Mouse (Mus musculus) erythroblast, embryonic 14.5 days (primary cell): ENCODE measurements around the gene Elmo2.

Source experiments
- GATA1 ChIP-seq: IDR thresholded peaks from 2 replicates; pipeline ENCODE4 v1.6.1; 2012; ENCODE audit warnings: low read length, inconsistent platforms, mixed read lengths
- TAL1 ChIP-seq: IDR thresholded peaks from 3 replicates; pipeline ENCODE4 v1.6.1; 2012; ENCODE audit warnings: low read length, inconsistent platforms, mixed read lengths

GRCm38 (mm10) chr2:165263861-165264260 is 62.4 kb downstream of the Elmo2 start:
- no peak for TF ChIP-seq TAL1
- no peak for TF ChIP-seq GATA1
